Mouse (Mus musculus) neural tube, embryonic 11.5 days (tissue): ENCODE data around the gene Rftn1. TPM values are rescaled to one million over a fixed set of nuclear protein-coding genes. Genes with fewer than 3 reads are reported as not detected.

Experiments used
- ATAC-seq: fragments of 200-750 bp; cut with Nextera tagmentation; 2 replicates; pipeline ENCODE4 v1.8.0; 2017; ENCODE audit warnings: moderate number of reproducible peaks, mild to moderate bottlenecking, moderate TSS enrichment, moderate library complexity; ENCODE audit not compliant: insufficient read depth, low FRiP score, low TSS enrichment
- DNase-seq: peaks from one replicate; pipeline ENCODE4 v3.0.0-alpha.2; 2015; ENCODE audit warnings: low spot score
- H3K27ac ChIP-seq: fragments of 300-500 bp; sonication (generic); 2 replicates; pipeline ENCODE4 v1.5.1; 2014; ENCODE audit warnings: low read depth, mild to moderate bottlenecking, low read length
- H3K27me3 ChIP-seq: fragments of 300-500 bp; sonication (generic); 2 replicates; pipeline ENCODE4 v1.6.1; 2014; ENCODE audit warnings: mild to moderate bottlenecking, low read length, mixed read lengths; ENCODE audit not compliant: control insufficient read depth, insufficient read depth
- H3K36me3 ChIP-seq: fragments of 300-500 bp; sonication (generic); 2 replicates; pipeline ENCODE4 v1.6.1; 2014; ENCODE audit warnings: mild to moderate bottlenecking, low read length, moderate library complexity, mixed read lengths; ENCODE audit not compliant: control insufficient read depth, insufficient read depth
- H3K4me1 ChIP-seq: fragments of 300-500 bp; sonication (generic); 2 replicates; pipeline ENCODE4 v1.6.1; 2014; ENCODE audit warnings: low read length, mixed read lengths; ENCODE audit not compliant: control insufficient read depth, insufficient read depth
- H3K4me2 ChIP-seq: fragments of 300-500 bp; sonication (generic); 2 replicates; pipeline ENCODE4 v1.6.1; 2014; ENCODE audit warnings: low read depth, mild to moderate bottlenecking, moderate library complexity
- H3K4me3 ChIP-seq: fragments of 300-500 bp; sonication (generic); 2 replicates; pipeline ENCODE4 v1.5.1; 2014; ENCODE audit warnings: low read depth, low read length
- H3K9ac ChIP-seq: fragments of 300-500 bp; sonication (generic); 2 replicates; pipeline ENCODE4 v1.6.1; 2014; ENCODE audit warnings: mild to moderate bottlenecking, low read length
- H3K9me3 ChIP-seq: fragments of 300-500 bp; sonication (generic); 2 replicates; pipeline ENCODE4 v1.6.1; 2016; ENCODE audit warnings: low read length; ENCODE audit not compliant: control insufficient read depth
- WGBS: fragments of 180-500 bp; shearing (Covaris S2); extraction: QIAGEN DNeasy Blood & Tissue Kit; methylation state at CpG from one replicate; pipeline ENCODE4 v1.1.7; 2014; 5-methylcytosine and 5-hydroxymethylcytosine counted together
- polyA plus RNA-seq: library from polyadenylated mRNA; unstranded; fragments of >200 nt; fragmentation: Nextera tagmentation; extraction: Ambion mirVana; gene quantifications from 2 replicates; pipeline ENCODE4 v1.2.1, GENCODE M21; 2014

Rftn1 gene
- polyA plus RNA-seq, 1 experiment from 2014 or later, result 6.9 TPM

DNA sequence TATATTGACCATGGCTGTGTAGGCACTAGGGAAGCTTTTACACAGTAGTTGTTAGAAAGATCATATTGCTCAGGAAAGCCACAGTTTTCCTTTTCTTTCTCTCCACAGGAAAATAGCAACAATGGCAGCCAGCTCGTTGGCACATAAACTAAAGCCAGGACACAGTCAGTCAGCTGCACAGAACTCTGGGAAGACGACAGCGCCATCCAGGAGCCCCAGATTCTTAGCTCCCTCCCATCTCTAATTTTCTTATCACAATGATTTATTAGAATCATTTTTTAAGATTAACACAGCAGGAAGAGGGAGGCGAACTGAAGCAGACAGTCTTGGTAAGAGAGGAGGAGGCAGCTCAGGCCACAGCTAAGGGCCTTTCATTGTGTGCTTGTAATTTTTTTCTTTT lies 58.8 kb downstream of the Rftn1 start:
- WGBS, result 74% methylated on average over 4 of the region's 4 CpGs
- Histone ChIP-seq H3K27ac (no peak overlapping the region), H3K4me2 (no peak overlapping the region), H3K9me3 (no peaks in the 10 kb centered on the region), H3K4me3 (no peak overlapping the region), H3K4me1 (no peaks in the 10 kb centered on the region), H3K27me3 (no peaks in the 10 kb centered on the region), H3K9ac (no peak overlapping the region), H3K36me3 (no peaks in the 10 kb centered on the region)
- ATAC-seq (no peak), DNase-seq (no peak)

DNA sequence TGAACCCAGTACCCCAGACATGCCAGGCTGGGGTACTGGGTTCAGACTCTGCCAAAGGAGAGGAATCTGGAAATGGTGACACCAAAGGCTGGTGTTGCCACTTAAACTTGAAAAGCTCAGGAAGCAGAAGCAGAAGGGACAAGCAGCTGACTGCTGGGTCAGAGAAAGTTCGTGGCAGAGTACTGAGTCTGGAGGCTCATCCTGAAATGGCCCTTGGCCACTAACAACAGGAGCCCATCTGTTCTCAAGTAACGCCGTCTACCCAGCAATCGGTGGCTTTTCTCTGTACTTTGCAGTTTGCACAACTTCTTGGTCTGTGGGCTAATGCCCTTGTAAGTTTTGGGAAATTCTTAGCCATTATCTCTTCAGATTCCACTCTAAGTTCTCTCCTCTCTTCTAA lies 60.1 kb downstream of the Rftn1 start:
- no peaks in the 10 kb centered on the region for H3K9me3 ChIP-seq
- H3K4me2 ChIP-seq, result no peak overlapping the region
- no peaks in the 10 kb centered on the region for H3K4me1 ChIP-seq
- DNase-seq (no peak), ATAC-seq (no peak)
- no peaks in the 10 kb centered on the region for H3K36me3 ChIP-seq
- WGBS, result 53% methylated on average over 4 of the region's 4 CpGs
- no peak overlapping the region for H3K27ac ChIP-seq
- no peak overlapping the region for H3K9ac ChIP-seq
- no peak overlapping the region for H3K4me3 ChIP-seq
- H3K27me3 ChIP-seq, result no peaks in the 10 kb centered on the region

DNA sequence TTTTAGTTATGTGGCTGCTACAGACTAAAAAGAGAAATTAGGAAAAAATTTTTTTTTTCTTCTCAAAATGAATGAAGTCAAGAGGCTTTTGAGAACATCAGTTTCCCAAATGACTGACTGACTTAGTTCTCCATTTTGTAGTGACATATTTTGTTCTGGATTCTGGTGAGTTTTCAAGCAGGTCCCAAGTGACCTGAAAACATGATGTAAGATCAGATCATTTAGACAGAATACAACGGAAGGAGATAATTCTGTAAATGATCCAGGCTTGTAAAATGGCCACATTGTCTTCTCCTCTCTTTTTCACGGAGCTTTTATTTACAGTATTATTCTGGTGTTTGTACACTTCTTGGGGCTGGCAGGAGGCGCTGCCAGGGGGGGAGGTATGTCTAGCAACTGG lies 62.1 kb downstream of the Rftn1 start:
- no peaks in the 10 kb centered on the region for H3K27me3 ChIP-seq
- ATAC-seq, result no peak
- WGBS, result 73% methylated on average over 3 of the region's 3 CpGs
- H3K4me1 ChIP-seq, result no peaks in the 10 kb centered on the region
- no peak overlapping the region for H3K4me2 ChIP-seq
- no peaks in the 10 kb centered on the region for H3K36me3 ChIP-seq
- H3K9ac ChIP-seq, result no peak overlapping the region
- H3K4me3 ChIP-seq, result no peak overlapping the region
- H3K27ac ChIP-seq, result no peak overlapping the region
- no peak for DNase-seq
- no peaks in the 10 kb centered on the region for H3K9me3 ChIP-seq

DNA sequence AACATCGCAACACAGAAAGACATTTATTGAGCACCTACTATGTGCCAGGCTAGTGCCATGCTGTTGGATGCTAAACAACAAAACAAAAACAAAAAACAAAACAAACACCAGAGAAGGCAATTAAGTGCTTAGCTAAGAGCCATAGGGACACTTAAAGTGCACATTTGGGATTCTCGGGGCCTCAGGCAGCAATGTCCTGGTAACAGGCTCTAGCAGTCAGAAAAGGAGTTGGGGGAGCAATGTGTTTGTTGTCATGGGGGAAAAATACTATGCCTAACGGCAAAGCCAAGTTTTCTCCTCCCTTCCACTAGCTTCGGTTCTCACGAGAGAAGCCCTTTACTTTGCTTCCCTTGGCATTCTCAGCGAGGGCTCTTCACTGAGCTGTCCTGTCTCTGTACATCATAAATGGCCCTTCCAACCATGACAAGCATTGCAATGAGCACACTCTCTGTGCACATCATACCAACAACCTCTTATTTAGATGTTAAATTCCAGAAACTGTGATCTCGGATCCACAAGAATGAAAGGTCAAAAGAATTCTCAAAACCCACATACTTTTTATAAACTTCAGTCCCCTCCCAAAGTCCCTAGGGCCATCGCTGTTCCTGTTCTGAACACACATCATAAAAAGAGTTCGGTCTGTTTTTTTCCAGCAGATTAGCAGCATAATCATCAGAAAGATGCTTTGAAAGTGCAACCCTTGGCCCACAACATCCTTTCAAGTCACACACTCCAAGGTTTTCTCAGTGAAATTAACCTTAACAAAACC lies 63.2 kb downstream of the Rftn1 start:
- H3K27me3 ChIP-seq, result no peaks in the 10 kb centered on the region
- no peak overlapping the region for H3K9ac ChIP-seq
- no peak overlapping the region for H3K4me3 ChIP-seq
- DNase-seq, result no peak
- no peak overlapping the region for H3K4me2 ChIP-seq
- WGBS, result 76% methylated on average over 9 of the region's 9 CpGs
- H3K36me3 ChIP-seq, result no peaks in the 10 kb centered on the region
- H3K9me3 ChIP-seq, result no peaks in the 10 kb centered on the region
- no peak for ATAC-seq
- H3K4me1 ChIP-seq, result no peaks in the 10 kb centered on the region
- H3K27ac ChIP-seq, result no peak overlapping the region

DNA sequence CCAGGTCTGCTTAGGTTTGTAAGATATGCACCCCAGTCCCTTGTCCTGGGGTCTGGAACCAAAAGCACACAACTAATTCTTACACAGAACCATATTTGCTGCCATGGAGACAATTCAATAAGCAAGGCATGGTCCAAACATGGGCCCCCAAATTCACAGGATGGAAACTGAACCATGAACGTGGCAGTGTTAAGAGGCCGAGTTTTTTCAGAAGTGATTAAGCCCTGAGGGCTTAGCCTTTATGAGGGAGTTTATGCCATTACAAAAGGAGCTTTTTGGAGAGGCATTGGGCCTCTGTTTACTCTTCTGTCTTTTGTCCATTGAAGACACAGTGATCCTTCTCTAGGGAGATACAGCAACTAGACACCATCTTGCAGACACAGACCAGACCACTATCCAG lies 63.9 kb downstream of the Rftn1 start:
- ATAC-seq (no peak), DNase-seq (no peak)
- no peak overlapping the region for H3K4me3 ChIP-seq

DNA sequence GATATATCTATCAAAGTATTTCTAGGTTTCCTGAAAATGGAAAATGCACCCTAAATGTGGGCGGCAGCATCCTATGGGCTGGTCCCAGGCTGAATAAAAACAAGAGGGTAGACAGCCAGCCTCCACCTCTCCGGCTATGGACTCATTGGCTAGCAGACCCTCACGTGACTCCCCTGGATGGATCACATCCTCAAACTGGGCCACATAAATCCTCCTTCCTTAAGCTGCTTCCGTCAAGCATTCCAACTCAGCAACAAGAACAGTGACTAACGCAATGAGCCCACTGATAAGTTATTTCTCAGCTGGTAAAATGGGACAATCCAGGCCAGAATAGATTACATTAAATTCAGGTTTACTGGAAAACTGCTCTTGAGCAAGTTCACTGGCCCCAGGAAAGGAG lies 64.6 kb downstream of the Rftn1 start:
- 84% methylated on average over 5 of the region's 5 CpGs for WGBS
- H3K4me2 ChIP-seq, result no peak overlapping the region
- no peak for ATAC-seq

More for the DNA sequence above, 63.9 kb downstream of the Rftn1 start:
- no peaks in the 10 kb centered on the region for H3K9me3 ChIP-seq
- 54% methylated on average over 2 of the region's 2 CpGs for WGBS
- no peaks in the 10 kb centered on the region for H3K36me3 ChIP-seq
- no peak overlapping the region for H3K27ac ChIP-seq
- H3K4me1 ChIP-seq, result no peaks in the 10 kb centered on the region
- H3K27me3 ChIP-seq, result no peaks in the 10 kb centered on the region
- H3K4me2 ChIP-seq, result no peak overlapping the region
- H3K9ac ChIP-seq, result no peak overlapping the region

DNA sequence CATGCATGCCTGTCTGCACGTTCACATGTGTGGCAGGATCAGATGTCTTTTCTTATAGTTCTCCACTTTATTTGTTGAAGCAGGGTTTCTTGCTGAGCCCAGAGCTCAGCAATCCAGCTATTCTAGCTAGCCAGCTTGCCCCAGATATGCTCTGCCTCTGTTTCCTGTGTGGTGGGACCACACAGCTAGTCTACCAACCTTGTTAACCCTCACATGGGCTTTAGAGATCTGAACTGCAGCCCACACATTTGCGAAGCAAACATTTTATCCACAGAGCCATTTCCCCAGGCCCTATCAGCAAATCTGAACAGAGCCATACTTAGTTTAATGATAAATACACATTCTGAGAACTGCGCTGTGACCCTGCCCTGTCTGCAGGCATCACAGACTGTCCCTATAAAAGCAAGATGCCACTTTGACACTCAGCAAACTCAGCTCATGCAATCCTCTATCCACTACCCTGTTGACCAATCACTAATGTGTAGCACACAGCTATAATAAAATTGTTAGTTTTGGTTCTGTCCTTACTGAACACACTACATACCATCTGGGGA lies 65.2 kb downstream of the Rftn1 start:
- Histone ChIP-seq H3K9ac (no peak overlapping the region), H3K9me3 (no peaks in the 10 kb centered on the region), H3K4me2 (no peak overlapping the region), H3K4me3 (no peak overlapping the region), H3K27ac (no peak overlapping the region), H3K4me1 (no peaks in the 10 kb centered on the region), H3K36me3 (no peaks in the 10 kb centered on the region), H3K27me3 (no peaks in the 10 kb centered on the region)
- ATAC-seq, result no peak
- DNase-seq, result no peak
- 83% methylated on average over 3 of the region's 3 CpGs for WGBS

More for the DNA sequence above, 64.6 kb downstream of the Rftn1 start:
- H3K9me3 ChIP-seq, result no peaks in the 10 kb centered on the region
- H3K27ac ChIP-seq, result no peak overlapping the region
- H3K4me1 ChIP-seq, result no peaks in the 10 kb centered on the region
- no peak for DNase-seq
- no peak overlapping the region for H3K4me3 ChIP-seq
- H3K36me3 ChIP-seq, result no peaks in the 10 kb centered on the region
- no peaks in the 10 kb centered on the region for H3K27me3 ChIP-seq
- no peak overlapping the region for H3K9ac ChIP-seq

DNA sequence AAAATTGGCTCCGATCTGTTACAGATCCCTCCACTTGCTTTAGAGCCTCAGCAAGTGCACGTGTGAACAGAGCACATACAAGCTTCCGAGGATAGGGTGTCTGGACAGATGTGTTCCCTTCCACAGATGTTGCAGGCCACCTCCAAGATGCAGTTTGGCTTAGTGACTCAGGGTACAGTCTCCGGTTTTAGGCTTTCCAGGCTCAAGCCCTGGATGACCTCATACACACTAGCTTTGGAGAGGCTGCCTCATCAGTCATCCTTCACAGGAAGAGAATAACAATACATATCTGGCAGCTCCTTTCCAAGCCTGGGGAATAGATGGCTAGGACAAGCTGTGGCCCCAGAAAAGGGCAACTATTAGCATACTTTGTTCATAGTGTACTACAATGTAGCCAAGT lies 65.8 kb downstream of the Rftn1 start:
- Histone ChIP-seq H3K4me1 (no peaks in the 10 kb centered on the region), H3K9me3 (no peaks in the 10 kb centered on the region), H3K27ac (no peak overlapping the region), H3K27me3 (no peaks in the 10 kb centered on the region), H3K9ac (no peak overlapping the region), H3K36me3 (no peaks in the 10 kb centered on the region), H3K4me3 (no peak overlapping the region), H3K4me2 (no peak overlapping the region)
- DNase-seq (no peak), ATAC-seq (no peak)
- 78% methylated on average over 4 of the region's 4 CpGs for WGBS

DNA sequence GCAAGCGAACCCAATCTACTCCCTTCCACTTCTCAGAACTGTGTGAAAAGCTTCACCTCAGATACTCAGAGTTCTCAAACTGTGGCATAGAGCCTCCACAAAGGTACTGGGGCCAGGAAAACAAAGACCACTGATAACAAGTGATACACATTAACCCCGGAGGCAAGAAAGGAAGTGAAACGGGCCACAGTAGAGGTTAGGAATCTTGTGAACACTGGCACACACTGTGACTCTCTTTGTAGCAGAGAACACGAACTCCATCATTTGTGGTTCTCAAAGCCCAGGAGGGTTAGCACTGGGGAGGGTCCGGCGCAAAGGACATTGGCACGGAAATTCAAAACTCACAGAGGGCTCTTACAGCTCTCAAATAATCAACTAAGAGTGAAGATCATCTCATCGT lies 67.9 kb downstream of the Rftn1 start:
- no peak overlapping the region for H3K27ac ChIP-seq
- H3K4me2 ChIP-seq, result no peak overlapping the region
- no peak for ATAC-seq
- H3K9me3 ChIP-seq, result no peaks in the 10 kb centered on the region
- no peak overlapping the region for H3K4me3 ChIP-seq
- H3K36me3 ChIP-seq, result no peaks in the 10 kb centered on the region
- DNase-seq, result no peak
- 84% methylated on average over 8 of the region's 8 CpGs for WGBS
- H3K27me3 ChIP-seq, result no peaks in the 10 kb centered on the region
- no peaks in the 10 kb centered on the region for H3K4me1 ChIP-seq
- H3K9ac ChIP-seq, result no peak overlapping the region
